Mouse (Mus musculus): Measurements from ENCODE around the gene Ttc28. TPM values are rescaled to one million over a fixed set of nuclear protein-coding genes. Genes with fewer than 3 reads are reported as not detected.
"Not testable (repeated sequence)": the region's sequence is repeated elsewhere in the genome, so short reads cannot be mapped to it uniquely, and the experiment has no call there.

The Ttc28 gene
- 0.74 and 0.85 TPM in 2 replicates for polyA plus RNA-seq (2015; fragmentation: Nextera tagmentation; extraction: Ambion mirVana)

DNA sequence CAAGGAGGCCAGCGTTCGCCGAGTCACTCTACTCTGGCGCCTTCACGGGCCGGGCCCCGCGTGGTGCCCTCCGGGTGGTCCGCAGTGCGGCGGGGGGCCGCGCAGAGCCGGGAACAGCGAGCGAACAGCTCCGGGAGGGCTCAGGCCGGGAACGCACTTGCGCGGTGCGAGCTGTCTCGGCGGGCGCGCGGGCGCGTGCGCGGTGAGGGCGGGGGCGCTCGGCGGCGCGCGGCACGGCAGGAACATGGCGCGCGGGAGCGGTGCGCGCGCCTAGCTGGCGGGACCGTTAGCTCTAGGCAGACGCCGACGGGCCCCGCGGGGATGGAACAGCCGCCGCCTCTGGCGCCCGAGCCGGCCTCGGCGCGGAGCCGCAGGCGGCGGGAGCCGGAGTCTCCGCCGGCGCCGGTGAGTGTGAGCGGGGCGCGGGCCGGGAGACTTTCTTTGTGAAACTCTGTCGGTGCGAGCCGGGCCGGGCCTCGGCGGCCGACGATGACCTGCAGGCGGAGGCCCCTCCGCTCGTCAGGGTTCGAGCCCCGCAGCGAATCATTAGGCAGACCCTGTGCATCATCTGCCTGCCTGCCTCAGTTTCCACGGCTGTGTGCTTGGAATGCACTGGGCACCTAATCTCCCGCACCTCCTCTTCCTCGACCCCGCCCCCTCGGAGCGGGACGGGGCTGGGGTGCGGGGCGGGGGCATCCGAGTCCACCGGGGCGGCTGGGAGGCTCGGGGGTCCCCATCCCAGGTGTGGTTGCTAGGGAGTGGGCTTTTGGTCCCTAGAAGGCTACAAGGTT lies at the start of gene Ttc28:
Ttc28 (plus strand) TSS at position 220 of the 791 bp plus-strand sequence.
- peaks cover 10% of the 10 kb centered on the region for H3K4me1 ChIP-seq (ENCODE audit: control insufficient read depth, low read depth, low read length)
- WGBS (ENCODE audit: insufficient replicate concordance), result under 1% methylated on average over 99 of the region's 101 CpGs
- H3K4me3 ChIP-seq (ENCODE audit: low read depth, low read length), result peak within 1 kb of the TSS; percentile 84
- H3K9me3 ChIP-seq (replicated peaks; ENCODE audit: control insufficient read depth, low read length), result no peaks in the 10 kb centered on the region
- peak within 1 kb of the TSS; percentile 99 for H3K4me2 ChIP-seq (ENCODE audit: low read depth, low read length)
- ATAC-seq (ENCODE audit: low read depth), result peak; percentile 96
- no peaks in the 10 kb centered on the region for H3K36me3 ChIP-seq (ENCODE audit: control insufficient read depth, insufficient read depth)
- H3K9ac ChIP-seq (ENCODE audit: low read depth, low read length), result peak within 1 kb of the TSS; percentile 86
- no peaks in the 10 kb centered on the region for H3K27me3 ChIP-seq (ENCODE audit: control insufficient read depth, insufficient read depth, low read depth, low read length)
- peak within 1 kb of the TSS; percentile 49; the same call in 1 of the 2 replicates for H3K27ac ChIP-seq (ENCODE audit: low read length)

GRCm38 (mm10) chr5:110831036-110831720 lies 48.4 kb upstream of the Ttc28 start:
- Histone ChIP-seq H3K4me3 (ENCODE audit: low read depth, low read length) (no peak overlapping the region), H3K4me2 (ENCODE audit: low read depth, low read length) (no peak overlapping the region), H3K27ac (ENCODE audit: low read length) (no peak overlapping the region), H3K27me3 (ENCODE audit: control insufficient read depth, insufficient read depth, low read depth, low read length) (no peaks in the 10 kb centered on the region), H3K36me3 (ENCODE audit: control insufficient read depth, insufficient read depth) (peaks cover 15% of the 10 kb centered on the region), H3K4me1 (ENCODE audit: control insufficient read depth, low read depth, low read length) (peaks cover 16% of the 10 kb centered on the region), H3K9ac (ENCODE audit: low read depth, low read length) (no peak overlapping the region), H3K9me3 (replicated peaks; ENCODE audit: control insufficient read depth, low read length) (no peaks in the 10 kb centered on the region)
- 79% methylated on average over 5 of the region's 5 CpGs for WGBS (ENCODE audit: insufficient replicate concordance)
- ATAC-seq (ENCODE audit: low read depth), result no peak

GRCm38 (mm10) chr5:110835959-110836358 lies 43.6 kb upstream of the Ttc28 start:
- peak overlapping the region; percentile 88 for H3K4me3 ChIP-seq (ENCODE audit: low read depth, low read length)
- H3K9me3 ChIP-seq (replicated peaks; ENCODE audit: control insufficient read depth, low read length), result no peaks in the 10 kb centered on the region
- peak; percentile 74 for ATAC-seq (ENCODE audit: low read depth)
- WGBS (ENCODE audit: insufficient replicate concordance), result 2% methylated on average over 3 of the region's 3 CpGs
- peak overlapping the region; percentile 75 for H3K4me2 ChIP-seq (ENCODE audit: low read depth, low read length)
- peak overlapping the region; percentile 99 for H3K27ac ChIP-seq (ENCODE audit: low read length)
- peak overlapping the region; percentile 57 for H3K9ac ChIP-seq (ENCODE audit: low read depth, low read length)
- peaks cover 8% of the 10 kb centered on the region for H3K36me3 ChIP-seq (ENCODE audit: control insufficient read depth, insufficient read depth)
- no peaks in the 10 kb centered on the region for H3K27me3 ChIP-seq (ENCODE audit: control insufficient read depth, insufficient read depth, low read depth, low read length)
- H3K4me1 ChIP-seq (ENCODE audit: control insufficient read depth, low read depth, low read length), result peaks cover 34% of the 10 kb centered on the region

DNA sequence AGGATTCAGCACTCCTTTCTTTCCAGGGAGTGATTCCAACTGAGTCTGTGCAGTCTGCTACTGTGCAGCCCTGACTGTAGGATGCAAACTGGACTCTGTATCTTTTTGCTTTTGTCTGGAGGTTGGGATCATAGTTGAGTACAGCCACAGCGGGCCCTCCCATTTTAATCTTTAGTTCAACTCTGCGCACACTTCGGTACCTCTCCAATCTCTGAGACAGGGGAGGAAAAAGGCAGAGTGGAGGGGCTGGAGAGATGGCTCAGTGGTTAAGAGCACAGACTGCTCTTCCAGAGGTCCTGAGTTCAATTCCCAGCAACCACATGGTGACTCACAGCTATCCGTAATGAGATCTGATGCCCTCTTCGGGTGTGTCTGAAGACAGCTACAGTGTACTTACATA lies 41.6 kb upstream of the Ttc28 start:
- Histone ChIP-seq H3K27ac (ENCODE audit: low read length) (peak overlapping the region; percentile 99), H3K4me2 (ENCODE audit: low read depth, low read length) (peak overlapping the region; percentile 75), H3K4me1 (ENCODE audit: control insufficient read depth, low read depth, low read length) (peaks cover 45% of the 10 kb centered on the region), H3K9ac (ENCODE audit: low read depth, low read length) (peak overlapping the region; percentile 96), H3K4me3 (ENCODE audit: low read depth, low read length) (peak overlapping the region; percentile 88), H3K36me3 (ENCODE audit: control insufficient read depth, insufficient read depth) (peaks cover 16% of the 10 kb centered on the region)
- WGBS (ENCODE audit: insufficient replicate concordance), result 25% methylated on average over 5 of the region's 5 CpGs
- ATAC-seq (ENCODE audit: low read depth); H3K9me3 ChIP-seq (replicated peaks; ENCODE audit: control insufficient read depth, low read length); H3K27me3 ChIP-seq (ENCODE audit: control insufficient read depth, insufficient read depth, low read depth, low read length): not testable (repeated sequence)

- H3K4me3 ChIP-seq (ENCODE audit: low read depth, low read length), result peak overlapping the region; percentile 88
- no peaks in the 10 kb centered on the region for H3K27me3 ChIP-seq (ENCODE audit: control insufficient read depth, insufficient read depth, low read depth, low read length)
- peaks cover 14% of the 10 kb centered on the region for H3K36me3 ChIP-seq (ENCODE audit: control insufficient read depth, insufficient read depth)
- WGBS (ENCODE audit: insufficient replicate concordance), result 1% methylated on average over 28 of the region's 28 CpGs
- peaks cover 42% of the 10 kb centered on the region for H3K4me1 ChIP-seq (ENCODE audit: control insufficient read depth, low read depth, low read length)
- ATAC-seq (ENCODE audit: low read depth), result peak; percentile 8
- H3K9ac ChIP-seq (ENCODE audit: low read depth, low read length), result peak overlapping the region; percentile 96
- peak overlapping the region; percentile 99 for H3K27ac ChIP-seq (ENCODE audit: low read length)
- H3K4me2 ChIP-seq (ENCODE audit: low read depth, low read length), result peak overlapping the region; percentile 75
- H3K9me3 ChIP-seq (replicated peaks; ENCODE audit: control insufficient read depth, low read length), result no peaks in the 10 kb centered on the region
These were observed 40.4 kb upstream of the Ttc28 start for GRCm38 (mm10) chr5:110839038-110839677.

DNA sequence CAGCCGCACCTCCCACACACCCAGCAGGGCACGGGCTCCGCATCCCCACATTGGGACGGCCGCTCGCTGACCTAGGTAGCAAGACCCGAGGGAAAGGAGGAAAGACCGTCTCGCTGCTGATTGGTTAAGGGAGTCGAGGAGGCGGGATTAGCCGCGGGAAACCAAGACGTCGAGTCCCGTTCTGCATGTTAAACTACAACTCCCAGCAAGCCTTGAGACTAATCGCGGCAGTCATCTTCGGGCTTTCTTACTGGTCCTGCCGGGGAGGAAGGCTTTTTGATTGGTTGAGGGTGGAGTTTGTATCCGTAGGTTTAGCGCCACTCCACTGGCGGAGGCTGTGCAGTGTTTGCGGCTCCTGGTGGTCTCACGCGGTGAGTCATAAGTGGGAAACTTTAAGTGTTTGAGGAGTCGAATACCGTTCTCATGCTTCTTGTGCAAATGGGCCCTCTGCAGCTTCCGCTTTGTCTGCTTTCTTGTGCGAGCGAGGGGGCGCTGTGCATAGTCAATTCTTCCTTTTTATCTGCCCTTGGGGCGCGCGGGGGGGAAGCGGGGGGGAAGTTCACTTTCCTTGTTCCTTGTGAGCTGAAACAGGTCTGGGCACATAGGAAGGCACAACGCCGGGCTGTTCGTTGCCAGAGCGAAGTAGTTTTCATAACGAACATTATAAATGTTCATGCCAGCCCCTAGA lies 39.8 kb upstream of the Ttc28 start, which contains the start of the genes Hscb and Chek2:
Hscb (minus strand) TSS at position 100 of the 688 bp plus-strand sequence.
Chek2 (plus strand) TSS at position 302 of the 688 bp plus-strand sequence.
- Histone ChIP-seq H3K9ac (ENCODE audit: low read depth, low read length) (peak within 1 kb of the TSS; percentile 96), H3K4me3 (ENCODE audit: low read depth, low read length) (peak within 1 kb of the TSS; percentile 88), H3K4me1 (ENCODE audit: control insufficient read depth, low read depth, low read length) (peaks cover 36% of the 10 kb centered on the region), H3K27me3 (ENCODE audit: control insufficient read depth, insufficient read depth, low read depth, low read length) (no peaks in the 10 kb centered on the region), H3K4me2 (ENCODE audit: low read depth, low read length) (peak within 1 kb of the TSS; percentile 89), H3K27ac (ENCODE audit: low read length) (peak within 1 kb of the TSS; percentile 99), H3K9me3 (replicated peaks; ENCODE audit: control insufficient read depth, low read length) (no peaks in the 10 kb centered on the region), H3K36me3 (ENCODE audit: control insufficient read depth, insufficient read depth) (peaks cover 18% of the 10 kb centered on the region)
- under 1% methylated on average over 41 of the region's 41 CpGs for WGBS (ENCODE audit: insufficient replicate concordance)
- ATAC-seq (ENCODE audit: low read depth), result peak; percentile 82

DNA sequence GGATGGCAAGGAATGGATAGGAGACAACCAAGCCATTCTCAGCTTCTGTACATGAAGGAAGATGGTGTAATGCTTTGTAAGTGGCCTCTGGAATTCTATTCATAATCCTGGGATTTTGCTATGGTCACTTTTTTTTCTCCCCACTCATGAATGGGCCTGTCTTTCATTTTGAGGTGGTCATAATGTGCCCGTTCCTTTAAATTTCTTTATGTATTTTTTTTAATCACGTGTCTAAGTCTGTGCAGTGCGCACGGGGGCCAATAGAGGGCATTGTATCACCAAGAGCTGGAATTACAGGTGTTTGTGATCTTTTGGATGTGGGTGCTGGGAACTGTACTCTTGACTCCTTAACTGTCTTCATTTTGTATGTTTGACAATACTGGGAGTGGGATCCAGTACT lies 39.1 kb upstream of the Ttc28 start:
- WGBS (ENCODE audit: insufficient replicate concordance), result 5% methylated on average over 4 of the region's 4 CpGs
- Histone ChIP-seq H3K4me2 (ENCODE audit: low read depth, low read length) (peak overlapping the region; percentile 89), H3K4me1 (ENCODE audit: control insufficient read depth, low read depth, low read length) (peaks cover 31% of the 10 kb centered on the region), H3K27ac (ENCODE audit: low read length) (peak overlapping the region; percentile 84), H3K9me3 (replicated peaks; ENCODE audit: control insufficient read depth, low read length) (no peaks in the 10 kb centered on the region), H3K36me3 (ENCODE audit: control insufficient read depth, insufficient read depth) (peaks cover 24% of the 10 kb centered on the region), H3K9ac (ENCODE audit: low read depth, low read length) (peak overlapping the region; percentile 72), H3K4me3 (ENCODE audit: low read depth, low read length) (peak overlapping the region; percentile 88), H3K27me3 (ENCODE audit: control insufficient read depth, insufficient read depth, low read depth, low read length) (no peaks in the 10 kb centered on the region)
- ATAC-seq (ENCODE audit: low read depth), result no peak

All from liver, embryonic 16.5 days (tissue).